Mouse (Mus musculus) lung, adult 2 months (tissue): Measurements from ENCODE around the gene Fhl2. TPM values are rescaled to one million over a fixed set of nuclear protein-coding genes. Genes with fewer than 3 reads are reported as not detected.
"Not testable (repeated sequence)": the region's sequence is repeated elsewhere in the genome, so short reads cannot be mapped to it uniquely, and the experiment has no call there.

Source experiments
- DNase-seq: peaks from one replicate; pipeline ENCODE4 v3.0.0; 2022
- H3K4me1 ChIP-seq: fragments of 200-500 bp; 2 replicates; pipeline ENCODE4 v1.6.1; 2011; ENCODE audit warnings: low read length; ENCODE audit not compliant: control insufficient read depth, insufficient read depth
- H3K4me3 ChIP-seq: fragments of 200-500 bp; replicated peaks from 2 replicates; pipeline ENCODE3; 2011; ENCODE audit warnings: low read depth, mild to moderate bottlenecking, control low read depth, low read length; ENCODE audit errors: extremely low read depth
- CTCF ChIP-seq: fragments of 200-500 bp; IDR thresholded peaks from 2 replicates; pipeline ENCODE4 v1.5.1; 2011; ENCODE audit warnings: mild to moderate bottlenecking, low read length, control low read depth; ENCODE audit not compliant: insufficient read depth
- POLR2A ChIP-seq: fragments of 200-500 bp; IDR thresholded peaks from 2 replicates; pipeline ENCODE4 v1.6.1; 2011; ENCODE audit warnings: low read depth, mild to moderate bottlenecking, control low read depth, low read length, borderline replicate concordance; ENCODE audit errors: extremely low read depth
- WGBS: fragments of 180-500 bp; shearing (Covaris S2); methylation state at CpG from one replicate; pipeline ENCODE4 v1.1.7; 2018; 5-methylcytosine and 5-hydroxymethylcytosine counted together
- polyA plus RNA-seq: library from polyadenylated mRNA; depleted of rRNA; stranded (reverse); fragments of >200 nt; gene quantifications from 2 replicates; pipeline ENCODE4 v1.2.3, GENCODE M21; 2012

Fhl2 gene
- polyA plus RNA-seq, 1 experiment, result 13.9 TPM

GRCm38 (mm10) chr1:43139587-43140266, 57.1 kb downstream of the Fhl2 start:
- no peak for TF ChIP-seq POLR2A
- TF ChIP-seq CTCF, result peak; percentile 95
- no peaks in the 10 kb centered on the region for H3K4me1 ChIP-seq
- DNase-seq, result peak; percentile 78
- WGBS, result 53% methylated on average over 8 of the region's 8 CpGs
- no peak overlapping the region for H3K4me3 ChIP-seq

GRCm38 (mm10) chr1:43138268-43138812, 58.4 kb downstream of the Fhl2 start:
- no peak overlapping the region for H3K4me3 ChIP-seq
- WGBS, result 73% methylated on average over 15 of the region's 15 CpGs
- DNase-seq, result no peak
- H3K4me1 ChIP-seq, result no peaks in the 10 kb centered on the region
- TF ChIP-seq POLR2A (no peak), CTCF (peak; percentile 20; the same call in 1 of the 2 replicates)

GRCm38 (mm10) chr1:43137334-43137733, 59.5 kb downstream of the Fhl2 start:
- no peak for DNase-seq
- WGBS, result 76% methylated on average over 5 of the region's 5 CpGs
- no peak overlapping the region for H3K4me3 ChIP-seq
- no peak for TF ChIP-seq POLR2A
- no peak for TF ChIP-seq CTCF
- H3K4me1 ChIP-seq, result no peaks in the 10 kb centered on the region

GRCm38 (mm10) chr1:43136488-43137029, 60.2 kb downstream of the Fhl2 start:
- H3K4me1 ChIP-seq, DNase-seq, H3K4me3 ChIP-seq: not testable (repeated sequence)
- 85% methylated on average over 2 of the region's 2 CpGs for WGBS

- no peak for TF ChIP-seq POLR2A
- no peak for TF ChIP-seq CTCF
- no peak for DNase-seq
- WGBS, result 92% methylated on average over 9 of the region's 9 CpGs
Measured at GRCm38 (mm10) chr1:43131591-43131990, 65.2 kb downstream of the Fhl2 start.

GRCm38 (mm10) chr1:43130219-43130981, 66.4 kb downstream of the Fhl2 start:
- DNase-seq, result no peak
- WGBS, result 74% methylated on average over 5 of the region's 5 CpGs
- TF ChIP-seq CTCF (no peak), POLR2A (no peak)

More at GRCm38 (mm10) chr1:43131591-43131990, 65.2 kb downstream of the Fhl2 start:
- Histone ChIP-seq H3K4me3 (no peak overlapping the region), H3K4me1 (no peaks in the 10 kb centered on the region)

GRCm38 (mm10) chr1:43127820-43128610, 68.8 kb downstream of the Fhl2 start:
- 56% methylated on average over 8 of the region's 8 CpGs for WGBS
- no peak overlapping the region for H3K4me3 ChIP-seq
- no peak for DNase-seq
- TF ChIP-seq POLR2A (no peak), CTCF (no peak)
- no peaks in the 10 kb centered on the region for H3K4me1 ChIP-seq

More at GRCm38 (mm10) chr1:43130219-43130981, 66.4 kb downstream of the Fhl2 start:
- H3K4me1 ChIP-seq, result no peaks in the 10 kb centered on the region
- no peak overlapping the region for H3K4me3 ChIP-seq

- H3K4me1 ChIP-seq, result no peaks in the 10 kb centered on the region
- no peak for DNase-seq
- no peak overlapping the region for H3K4me3 ChIP-seq
- TF ChIP-seq CTCF, result no peak
- no peak for TF ChIP-seq POLR2A
Measured at GRCm38 (mm10) chr1:43127196-43127595, 69.6 kb downstream of the Fhl2 start.

GRCm38 (mm10) chr1:43124726-43125125, 72.1 kb downstream of the Fhl2 start:
- no peak for DNase-seq
- Histone ChIP-seq H3K4me1 (no peaks in the 10 kb centered on the region), H3K4me3 (no peak overlapping the region)
- TF ChIP-seq CTCF (no peak), POLR2A (no peak)
- 60% methylated on average over 4 of the region's 4 CpGs for WGBS
